Mouse (Mus musculus) heart, postnatal 0 days (tissue): ENCODE results near the gene Gpr1.

Source experiments
- CTCF ChIP-seq: IDR thresholded peaks from 2 replicates; pipeline ENCODE4 v1.5.1; 2016; ENCODE audit warnings: antibody characterized with exemption, control low read depth, low read depth
- EP300 ChIP-seq: IDR thresholded peaks from 2 replicates; pipeline ENCODE4 v1.6.1; 2016; ENCODE audit warnings: antibody characterized with exemption, low read depth

DNA sequence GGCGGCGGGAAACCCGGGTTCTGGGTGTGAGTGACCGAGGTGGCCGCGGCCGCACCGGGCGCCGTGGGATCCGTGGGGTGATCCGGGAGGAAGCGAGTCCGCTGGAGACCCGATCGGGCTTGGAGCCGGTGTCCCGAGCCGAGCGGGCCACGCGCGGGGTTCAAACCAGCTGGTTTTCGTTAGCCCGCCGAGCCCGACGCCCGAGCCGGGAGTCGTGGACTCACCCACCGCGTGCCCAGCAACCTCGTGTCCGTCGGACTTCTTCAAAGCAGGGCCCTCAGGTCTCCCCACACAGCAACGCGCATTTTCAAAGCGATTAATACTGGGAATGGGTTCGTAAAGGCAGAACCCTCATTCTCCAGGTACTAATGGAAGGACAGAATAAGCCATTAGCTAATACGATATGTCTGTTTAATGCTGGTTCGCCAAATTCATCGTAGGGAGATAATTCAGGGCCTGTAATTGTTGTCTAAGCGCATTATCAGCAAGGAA lies 34.1 kb upstream of the Gpr1 start:
- TF ChIP-seq CTCF: no peak
- no peak for TF ChIP-seq EP300
